Mouse (Mus musculus) left cerebral cortex, postnatal 25 days (tissue): Measurements from ENCODE around the gene Urah. TPM values are rescaled to one million over a fixed set of nuclear protein-coding genes. Genes with fewer than 3 reads are reported as not detected.

ENCODE experiments used
- DNase-seq, 2 experiments: peaks; one replicate each; pipeline ENCODE4 v3.0.0; 2022; ENCODE audit warnings: low spot score in 2 of 2, mixed read lengths in 1 of 2
- intact Hi-C: fragments of 180-260 bp; cut with DNase I; formaldehyde crosslinking; loops from one replicate; pipeline ENCODE4 v1.15.1; 2025
- total RNA-seq, 2 experiments: library from RNA; stranded (reverse); gene quantifications; 2 replicates each; pipeline ENCODE4 v1.2.3; 2021

Urah gene
- total RNA-seq, 2 experiments from 2014 or later: 2.7 to 4.1 TPM

DNA sequence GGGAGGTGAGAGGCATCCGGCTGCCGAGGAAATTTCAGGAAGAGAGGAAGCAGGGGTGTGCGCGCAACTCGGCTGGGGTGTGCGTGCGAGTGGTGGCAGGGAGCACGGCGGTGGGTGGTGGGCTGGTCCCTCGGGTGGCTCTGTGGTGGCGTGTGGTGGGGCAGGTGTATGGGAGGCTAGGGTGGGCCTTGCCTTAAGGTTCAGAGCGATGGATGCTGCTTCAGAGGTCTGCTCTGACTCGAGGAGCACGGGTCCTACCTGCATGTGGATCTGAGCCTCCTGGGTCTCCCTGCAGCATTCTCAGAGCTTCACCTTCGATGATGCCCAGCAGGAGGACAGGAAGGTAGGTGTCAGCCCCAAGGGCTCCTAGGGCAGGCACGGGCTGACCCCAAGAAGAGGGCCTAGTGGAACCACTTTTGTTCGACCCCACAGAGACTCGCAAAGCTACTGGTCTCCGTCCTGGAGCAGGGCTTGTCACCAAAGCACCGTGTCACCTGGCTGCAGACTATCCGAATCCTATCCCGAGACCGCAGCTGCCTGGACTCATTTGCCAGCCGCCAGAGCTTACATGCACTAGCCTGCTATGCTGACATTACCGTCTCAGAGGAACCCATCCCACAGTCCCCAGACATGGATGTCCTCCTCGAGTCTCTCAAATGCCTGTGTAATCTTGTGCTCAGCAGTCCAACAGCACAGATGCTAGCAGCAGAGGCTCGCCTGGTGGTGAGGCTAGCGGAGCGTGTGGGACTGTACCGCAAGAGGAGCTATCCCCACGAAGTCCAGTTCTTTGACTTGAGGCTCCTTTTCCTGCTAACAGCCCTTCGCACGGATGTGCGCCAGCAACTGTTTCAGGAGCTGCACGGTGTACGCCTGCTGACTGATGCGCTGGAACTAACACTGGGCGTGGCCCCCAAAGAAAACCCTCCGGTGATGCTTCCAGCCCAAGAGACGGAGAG is 23.0 kb downstream of the Urah start, which contains the start of gene Bet1l:
Gene Bet1l (minus strand): TSS at position 28 of the 956 bp plus-strand sequence.
- peak; percentile 32 to 37 for DNase-seq
- intact Hi-C loops: loop anchor here (1.0 to 2.0 kb wide), 2 partner anchors 203 to 314 kb away; partner anchors contain the start of genes B4galnt4 and Rnh1

DNA sequence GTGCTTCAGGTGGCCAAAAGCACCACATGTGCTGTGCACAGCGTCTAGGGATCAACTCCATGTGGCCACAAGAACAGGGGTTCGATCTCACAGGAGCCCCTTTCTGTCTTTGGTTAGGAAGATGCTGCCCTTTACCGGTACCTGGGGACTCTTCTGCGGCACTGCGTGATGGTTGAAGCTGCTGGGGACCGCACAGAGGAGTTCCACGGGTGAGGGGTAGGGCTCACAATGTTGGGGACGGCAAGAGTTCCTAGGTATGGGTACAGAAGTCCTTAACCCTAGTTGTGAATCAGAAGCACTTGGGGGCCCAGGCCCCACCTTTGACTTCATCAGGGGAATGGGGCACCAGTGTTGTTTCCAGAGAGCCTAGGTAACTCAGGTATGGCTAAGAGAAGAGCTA is 23.9 kb downstream of the Urah start:
- DNase-seq: no peak
- intact Hi-C loops: no loop called here

DNA sequence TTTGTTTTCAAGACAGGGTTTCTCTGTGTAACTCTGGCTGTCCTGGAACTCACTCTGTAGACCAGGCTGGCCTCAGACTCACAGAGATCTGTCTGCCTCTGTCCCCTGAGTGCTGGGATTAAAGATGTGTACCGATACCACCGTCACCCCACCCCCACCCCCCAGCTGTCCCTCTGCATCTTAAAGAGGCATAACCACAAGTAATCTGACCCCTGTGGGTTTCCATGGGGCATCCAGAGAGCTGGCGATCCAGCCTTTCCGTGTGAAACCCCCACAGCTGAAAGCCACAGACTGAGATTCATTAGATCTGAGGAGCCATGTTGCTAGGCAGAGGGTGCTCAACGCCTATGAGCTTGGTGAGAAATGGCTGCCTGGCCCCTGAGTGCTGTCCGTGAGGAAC is 25.2 kb downstream of the Urah start:
- intact Hi-C loops: no loop called here
- DNase-seq: no peak

- intact Hi-C loops: no loop called here
- no peak for DNase-seq
Measured at GRCm38 (mm10) chr7:140860728-140861127, 25.9 kb downstream of the Urah start.

- DNase-seq: no peak
- intact Hi-C loops: no loop called here
Measured at GRCm38 (mm10) chr7:140864761-140865160, 29.9 kb downstream of the Urah start.

DNA sequence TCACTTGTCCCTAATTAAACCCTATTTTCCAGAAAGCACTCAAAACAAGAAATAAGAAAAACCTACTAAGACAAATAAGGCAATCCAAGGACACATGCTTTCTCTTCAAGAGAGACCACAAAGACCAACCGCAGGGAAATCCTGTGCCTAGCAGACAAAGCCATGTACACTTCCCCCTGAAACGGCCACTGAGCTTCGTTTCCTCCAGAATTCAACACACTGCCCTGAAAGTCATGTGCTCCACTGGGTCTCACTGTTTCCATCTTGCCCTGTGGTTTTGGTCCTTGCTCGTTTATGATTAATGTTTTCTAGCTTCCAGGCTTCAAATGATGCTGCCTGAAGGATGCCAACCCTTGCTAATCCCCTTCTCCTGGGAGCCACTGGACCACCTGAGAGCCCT is 39.4 kb downstream of the Urah start:
- no peak for DNase-seq
- intact Hi-C loops: no loop called here

- intact Hi-C loops: no loop called here
- no peak for DNase-seq
Measured at GRCm38 (mm10) chr7:140877364-140877763, 42.5 kb downstream of the Urah start.

DNA sequence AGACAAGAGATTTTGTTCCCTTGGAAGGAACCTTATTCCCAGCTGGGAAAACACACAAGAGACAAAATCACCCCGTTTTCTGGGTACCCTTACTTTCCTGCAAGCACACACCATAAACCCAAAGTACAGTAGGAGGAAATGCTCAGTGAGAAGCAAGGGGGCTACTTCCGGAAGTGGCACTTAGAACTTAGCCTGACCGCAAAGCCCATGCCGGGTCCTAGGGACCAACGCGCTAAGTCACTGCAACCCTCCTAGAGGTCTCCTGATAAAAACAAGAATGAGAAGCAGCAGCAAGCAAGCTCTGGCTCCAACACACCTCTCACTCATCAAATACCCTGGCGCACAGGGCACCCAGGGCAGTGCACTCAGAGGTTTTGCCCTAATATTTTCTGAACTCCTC is 44.5 kb downstream of the Urah start:
- no peak for DNase-seq
- intact Hi-C loops: no loop called here

- intact Hi-C loops: no loop called here
- no peak for DNase-seq
Measured at GRCm38 (mm10) chr7:140880419-140880818, 45.6 kb downstream of the Urah start.

DNA sequence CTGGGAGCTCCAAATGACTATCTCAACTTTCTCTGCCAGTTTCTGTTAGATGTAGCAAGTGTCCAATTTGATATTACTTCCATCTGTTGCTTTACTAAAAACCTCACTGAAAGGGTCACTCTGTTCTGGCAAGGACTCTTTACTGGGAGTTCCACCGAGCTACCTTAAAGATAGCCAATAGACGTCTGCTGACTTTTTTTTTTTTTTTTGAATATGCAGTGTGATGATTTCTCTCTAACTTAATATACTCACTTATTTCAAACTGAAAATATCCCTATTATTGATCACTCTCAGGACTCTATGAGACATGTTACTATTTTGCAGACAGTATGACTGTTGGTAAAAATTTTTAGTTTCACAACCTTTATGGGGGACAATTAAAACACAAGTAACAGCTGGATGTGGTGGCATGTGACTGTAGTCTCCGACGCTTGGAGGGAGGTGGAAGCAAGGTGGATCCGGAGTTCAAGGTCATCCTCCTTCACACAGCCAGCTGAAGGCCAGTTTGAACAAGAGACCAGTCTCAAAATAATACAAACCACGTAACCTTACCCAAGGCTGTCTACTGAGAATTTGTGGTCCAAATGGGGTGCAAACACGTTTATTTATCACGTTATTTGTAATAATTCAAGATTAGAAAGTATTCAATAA is 46.2 kb downstream of the Urah start:
- intact Hi-C loops: loop anchor here (1.0 kb wide), 1 partner anchor 25 kb away; the partner anchor contains the start of genes Gm45785 and Ric8a
- DNase-seq: no peak

GRCm38 (mm10) chr7:140881696-140882468 is 47.1 kb downstream of the Urah start, which contains the start of the genes Psmd13 and Sirt3:
TSS of gene Psmd13 (plus strand) at chr7:140881968.
TSS of gene Sirt3 (minus strand) at chr7:140882309.
- intact Hi-C loops: loop anchor here (1.0 kb wide), 1 partner anchor 26 kb away; the partner anchor contains the start of genes Gm45785 and Ric8a
- peak; percentile 97 for DNase-seq

DNA sequence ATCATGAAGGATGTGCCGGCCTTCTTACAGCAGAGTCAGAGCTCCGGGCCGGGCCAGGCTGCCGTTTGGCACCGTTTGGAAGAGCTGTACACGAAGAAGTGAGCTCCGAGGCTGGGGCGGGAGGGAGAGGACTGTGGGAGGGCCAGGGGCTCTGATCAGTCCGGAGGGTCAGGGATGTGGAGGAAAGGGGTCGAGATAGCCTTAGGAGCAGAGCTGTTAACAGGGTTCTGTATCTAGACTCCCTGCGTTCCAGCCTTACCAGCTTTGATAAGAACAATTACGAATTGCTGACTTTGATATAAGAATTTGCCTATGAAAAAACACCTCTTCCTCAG is 47.6 kb downstream of the Urah start:
- intact Hi-C loops: no loop called here
- no peak for DNase-seq

Other genes starting within 250 kb of the Urah start
- under 1 TPM in 1 of 2 experiments, not detected in 1; 0.09 TPM for gene Olfr46, start 233.7 kb upstream of the Urah start, total RNA-seq
- not detected for gene Olfr61, start 206.0 kb upstream of the Urah start, total RNA-seq
- gene Olfr53, start 188.6 kb upstream of the Urah start, total RNA-seq: not detected
- gene Olfr539, start 175.1 kb upstream of the Urah start, total RNA-seq: under 1 TPM; 0.05 to 0.07 TPM
- gene Olfr45, start 153.1 kb upstream of the Urah start, total RNA-seq: not detected
- gene Olfr541, start 137.8 kb upstream of the Urah start, total RNA-seq: not detected
- not detected for gene Cyp2e1, start 71.3 kb upstream of the Urah start, total RNA-seq
- not detected for gene Syce1, start 47.2 kb upstream of the Urah start, total RNA-seq
- 10 to 100 TPM; 23.6 to 24.7 TPM for gene Zfp941, start 12.8 kb upstream of the Urah start, total RNA-seq
- not detected for gene Scgb1c1, start 10.5 kb downstream of the Urah start, total RNA-seq
- gene Odf3, start 12.8 kb downstream of the Urah start, total RNA-seq: not detected
- gene Gm45785, start 21.3 kb downstream of the Urah start, total RNA-seq: 1 to 10 TPM; 1.2 to 1.8 TPM
- gene Ric8a, start 21.9 kb downstream of the Urah start, total RNA-seq: 10 to 100 TPM; 66.0 to 70.0 TPM
- gene Bet1l, start 22.6 kb downstream of the Urah start, total RNA-seq: 10 to 100 TPM; 25.9 to 28.1 TPM
- gene Psmd13, start 47.0 kb downstream of the Urah start, total RNA-seq: 100 to 1,000 TPM; 116 TPM
- gene Sirt3, start 47.3 kb downstream of the Urah start, total RNA-seq: 10 to 100 TPM; 77.1 to 78.2 TPM
- 1 to 10 TPM in 1 of 2 experiments, not detected in 1; 1.2 TPM for gene Cox8b, start 65.4 kb downstream of the Urah start, total RNA-seq
- under 1 TPM; 0.41 to 0.73 TPM for gene Nlrp6, start 85.9 kb downstream of the Urah start, total RNA-seq
- gene Pgghg, start 106.4 kb downstream of the Urah start, total RNA-seq: 1 to 10 TPM; 4.7 to 6.3 TPM
- gene Ifitm5, start 115.3 kb downstream of the Urah start, total RNA-seq: not detected
- not detected for gene Gm45717, start 120.9 kb downstream of the Urah start, total RNA-seq
- 10 to 100 TPM; 11.7 to 15.7 TPM for gene Ifitm2, start 121.0 kb downstream of the Urah start, total RNA-seq
- gene Ifitm1, start 132.2 kb downstream of the Urah start, total RNA-seq: 1 to 10 TPM; 1.7 to 2.9 TPM
- gene Ifitm3, start 175.8 kb downstream of the Urah start, total RNA-seq: 10 to 100 TPM in 1 of 2 experiments, 1 to 10 TPM in 1; 9.9 to 13.5 TPM
- gene Ifitm6, start 182.9 kb downstream of the Urah start, total RNA-seq: not detected
- not detected for gene Gm17387, start 194.1 kb downstream of the Urah start, total RNA-seq
- 10 to 100 TPM; 79.6 to 84.3 TPM for gene B4galnt4, start 226.1 kb downstream of the Urah start, total RNA-seq
- gene Pkp3, start 243.2 kb downstream of the Urah start, total RNA-seq: under 1 TPM in 1 of 2 experiments, not detected in 1; 0.21 TPM